Mouse (Mus musculus) liver, adult 2 months (tissue): ENCODE results near the gene Hes6.

Experiments
- CTCF ChIP-seq: fragments of 200-500 bp; IDR thresholded peaks from 2 replicates; pipeline ENCODE4 v1.5.1; 2011; ENCODE audit warnings: low read depth, low read length, control low read depth
- POLR2A ChIP-seq: fragments of 200-500 bp; IDR thresholded peaks from 2 replicates; pipeline ENCODE4 v1.6.1; 2011; ENCODE audit warnings: low read length, control low read depth; ENCODE audit not compliant: insufficient read depth; ENCODE audit errors: extremely low read depth

- TF ChIP-seq CTCF (peak; percentile 90), POLR2A (no peak)
Measured at GRCm38 (mm10) chr1:91428614-91429013, 14.8 kb upstream of the Hes6 start.
